Mouse (Mus musculus) G1E (cell line): ENCODE measurements around the gene Cacna2d2.

Experiments
- CTCF ChIP-seq: IDR thresholded peaks from 2 replicates; pipeline ENCODE4 v1.5.1; 2012; ENCODE audit warnings: low read depth, low read length, inconsistent platforms, mixed read lengths
- GATA1 ChIP-seq: IDR thresholded peaks from 2 replicates; pipeline ENCODE4 v1.6.1; 2012; ENCODE audit warnings: borderline replicate concordance, low read length, inconsistent platforms, mixed read lengths
- TAL1 ChIP-seq: conservative IDR thresholded peaks from 2 replicates; pipeline ENCODE4 v1.6.1; 2012; ENCODE audit warnings: low read depth, low read length, inconsistent platforms, mixed read lengths

DNA sequence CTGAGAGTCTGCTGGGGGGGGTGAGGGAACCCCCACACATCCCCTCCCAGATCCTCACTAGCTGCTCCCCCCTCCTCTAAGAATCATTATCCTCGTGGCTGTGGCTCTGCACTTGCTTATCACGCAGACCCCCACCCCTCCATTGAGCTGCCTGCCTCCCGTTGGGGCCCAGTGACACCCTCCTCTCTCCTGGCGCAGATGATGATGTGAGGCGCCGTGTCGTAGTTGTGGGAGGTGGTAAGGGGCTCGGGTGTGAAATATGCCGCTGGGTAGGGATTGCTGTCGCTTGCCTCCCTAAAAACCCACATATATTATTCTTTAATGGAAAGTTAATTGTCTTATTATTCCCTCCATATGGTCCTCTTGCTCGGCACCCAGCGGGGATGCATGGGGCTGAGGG lies 31.0 kb downstream of the Cacna2d2 start:
- TF ChIP-seq CTCF (no peak), TAL1 (no peak), GATA1 (no peak)
